Mouse (Mus musculus): ENCODE data around the gene Kank2. TPM values are rescaled to one million over a fixed set of nuclear protein-coding genes. Genes with fewer than 3 reads are reported as not detected.

Kank2 gene
- polyA plus RNA-seq (2016; fragmentation: Nextera tagmentation; extraction: Ambion mirVana): 15.3 and 17.8 TPM in 2 replicates

GRCm38 (mm10) chr9:21798345-21799009, at the start of gene Kank2:
Gene Kank2 (minus strand): TSS chr9:21798744.
- DNase-seq (ENCODE audit: low spot score): peak; percentile 92
- H3K27ac ChIP-seq (replicated peaks): peak within 1 kb of the TSS; percentile 96
- H3K4me1 ChIP-seq: peaks cover 50% of the 10 kb centered on the region
- H3K4me3 ChIP-seq: peak within 1 kb of the TSS; percentile 72
- no peaks in the 10 kb centered on the region for H3K9me3 ChIP-seq
- WGBS: under 1% methylated on average over 52 of the region's 52 CpGs
- H3K36me3 ChIP-seq (replicated peaks): peaks cover 55% of the 10 kb centered on the region
- no peaks in the 10 kb centered on the region for H3K27me3 ChIP-seq (replicated peaks; ENCODE audit: low read depth, poor library complexity, severe bottlenecking)

GRCm38 (mm10) chr9:21847926-21848325, 49.4 kb upstream of the Kank2 start:
- no peak overlapping the region for H3K4me3 ChIP-seq
- WGBS: 25% methylated on average over 10 of the region's 10 CpGs
- H3K27ac ChIP-seq (replicated peaks): peak overlapping the region; percentile 85
- no peaks in the 10 kb centered on the region for H3K9me3 ChIP-seq
- peaks cover 76% of the 10 kb centered on the region for H3K4me1 ChIP-seq
- no peaks in the 10 kb centered on the region for H3K27me3 ChIP-seq (replicated peaks; ENCODE audit: low read depth, poor library complexity, severe bottlenecking)
- no peak for DNase-seq (ENCODE audit: low spot score)
- H3K36me3 ChIP-seq (replicated peaks): peaks cover 37% of the 10 kb centered on the region

GRCm38 (mm10) chr9:21847425-21847824, 48.9 kb upstream of the Kank2 start:
- Histone ChIP-seq H3K36me3 (replicated peaks) (peaks cover 42% of the 10 kb centered on the region), H3K27ac (replicated peaks) (peak overlapping the region; percentile 85), H3K9me3 (no peaks in the 10 kb centered on the region), H3K4me1 (peaks cover 75% of the 10 kb centered on the region), H3K4me3 (peak overlapping the region; percentile 50), H3K27me3 (replicated peaks; ENCODE audit: low read depth, poor library complexity, severe bottlenecking) (no peaks in the 10 kb centered on the region)
- no peak for DNase-seq (ENCODE audit: low spot score)
- 12% methylated on average over 3 of the region's 3 CpGs for WGBS

- peak; percentile 77 for DNase-seq (ENCODE audit: low spot score)
- peaks cover 74% of the 10 kb centered on the region for H3K4me1 ChIP-seq
- 9% methylated on average over 11 of the region's 11 CpGs for WGBS
- peaks cover 48% of the 10 kb centered on the region for H3K36me3 ChIP-seq (replicated peaks)
- peak overlapping the region; percentile 85 for H3K27ac ChIP-seq (replicated peaks)
- no peaks in the 10 kb centered on the region for H3K27me3 ChIP-seq (replicated peaks; ENCODE audit: low read depth, poor library complexity, severe bottlenecking)
- H3K4me3 ChIP-seq: peak overlapping the region; percentile 50
- no peaks in the 10 kb centered on the region for H3K9me3 ChIP-seq
Measured at GRCm38 (mm10) chr9:21846755-21847341, 48.3 kb upstream of the Kank2 start.

- Histone ChIP-seq H3K4me3 (no peak overlapping the region), H3K9me3 (no peaks in the 10 kb centered on the region), H3K36me3 (replicated peaks) (peaks cover 61% of the 10 kb centered on the region), H3K27ac (replicated peaks) (peak overlapping the region; percentile 48), H3K27me3 (replicated peaks; ENCODE audit: low read depth, poor library complexity, severe bottlenecking) (no peaks in the 10 kb centered on the region), H3K4me1 (peaks cover 65% of the 10 kb centered on the region)
- DNase-seq (ENCODE audit: low spot score): no peak
- WGBS: 48% methylated on average over 14 of the region's 14 CpGs
Measured at GRCm38 (mm10) chr9:21845381-21846080, 47.0 kb upstream of the Kank2 start.

GRCm38 (mm10) chr9:21843086-21843485, 44.5 kb upstream of the Kank2 start:
- Histone ChIP-seq H3K27me3 (replicated peaks; ENCODE audit: low read depth, poor library complexity, severe bottlenecking) (no peaks in the 10 kb centered on the region), H3K4me3 (no peak overlapping the region), H3K9me3 (no peaks in the 10 kb centered on the region), H3K4me1 (peaks cover 51% of the 10 kb centered on the region), H3K27ac (replicated peaks) (peak overlapping the region; percentile 26; the same call in 1 of the 2 replicates), H3K36me3 (replicated peaks) (peaks cover 84% of the 10 kb centered on the region)
- DNase-seq (ENCODE audit: low spot score): no peak
- WGBS: 90% methylated on average over 6 of the region's 6 CpGs

GRCm38 (mm10) chr9:21842391-21842790, 43.8 kb upstream of the Kank2 start:
- no peak for DNase-seq (ENCODE audit: low spot score)
- Histone ChIP-seq H3K4me3 (no peak overlapping the region), H3K27me3 (replicated peaks; ENCODE audit: low read depth, poor library complexity, severe bottlenecking) (no peaks in the 10 kb centered on the region), H3K27ac (replicated peaks) (peak overlapping the region; percentile 26; the same call in 1 of the 2 replicates), H3K9me3 (no peaks in the 10 kb centered on the region), H3K4me1 (peaks cover 44% of the 10 kb centered on the region), H3K36me3 (replicated peaks) (peaks cover 91% of the 10 kb centered on the region)
- WGBS: 61% methylated on average over 5 of the region's 5 CpGs

- H3K4me3 ChIP-seq: no peak overlapping the region
- WGBS: 92% methylated on average over 6 of the region's 6 CpGs
- H3K36me3 ChIP-seq (replicated peaks): peaks cover 95% of the 10 kb centered on the region
- H3K4me1 ChIP-seq: peaks cover 33% of the 10 kb centered on the region
- no peak for DNase-seq (ENCODE audit: low spot score)
- H3K9me3 ChIP-seq: no peaks in the 10 kb centered on the region
- no peaks in the 10 kb centered on the region for H3K27me3 ChIP-seq (replicated peaks; ENCODE audit: low read depth, poor library complexity, severe bottlenecking)
- H3K27ac ChIP-seq (replicated peaks): no peak overlapping the region
Measured at GRCm38 (mm10) chr9:21841340-21841739, 42.8 kb upstream of the Kank2 start.

GRCm38 (mm10) chr9:21840115-21840787, 41.7 kb upstream of the Kank2 start:
- Histone ChIP-seq H3K4me3 (no peak overlapping the region), H3K27ac (replicated peaks) (no peak overlapping the region), H3K9me3 (no peaks in the 10 kb centered on the region), H3K4me1 (peaks cover 23% of the 10 kb centered on the region), H3K36me3 (replicated peaks) (peaks cover 97% of the 10 kb centered on the region), H3K27me3 (replicated peaks; ENCODE audit: low read depth, poor library complexity, severe bottlenecking) (no peaks in the 10 kb centered on the region)
- 57% methylated on average over 8 of the region's 8 CpGs for WGBS
- peak; percentile 60 for DNase-seq (ENCODE audit: low spot score)

GRCm38 (mm10) chr9:21837690-21838089, 39.1 kb upstream of the Kank2 start:
- DNase-seq (ENCODE audit: low spot score): no peak
- no peak overlapping the region for H3K27ac ChIP-seq (replicated peaks)
- H3K36me3 ChIP-seq (replicated peaks): peaks cover 95% of the 10 kb centered on the region
- no peaks in the 10 kb centered on the region for H3K27me3 ChIP-seq (replicated peaks; ENCODE audit: low read depth, poor library complexity, severe bottlenecking)
- no peaks in the 10 kb centered on the region for H3K9me3 ChIP-seq
- no peak overlapping the region for H3K4me3 ChIP-seq
- H3K4me1 ChIP-seq: peaks cover 15% of the 10 kb centered on the region
- 91% methylated on average over 2 of the region's 2 CpGs for WGBS

GRCm38 (mm10) chr9:21835258-21835912, 36.8 kb upstream of the Kank2 start, which contains the start of gene Angptl8:
Gene Angptl8 (plus strand): TSS chr9:21835510.
- 89% methylated on average over 15 of the region's 15 CpGs for WGBS

More at GRCm38 (mm10) chr9:21835258-21835912, 36.8 kb upstream of the Kank2 start, which contains the start of gene Angptl8:
- no peak for DNase-seq (ENCODE audit: low spot score)
- 0 out of 2 replicates have a peak, but pooled peaks cover 2% of the 10 kb centered on the region for H3K4me1 ChIP-seq
- H3K27me3 ChIP-seq (replicated peaks; ENCODE audit: low read depth, poor library complexity, severe bottlenecking): no peaks in the 10 kb centered on the region
- no peaks in the 10 kb centered on the region for H3K9me3 ChIP-seq
- H3K4me3 ChIP-seq: no peak within 1 kb of the TSS
- peaks cover 95% of the 10 kb centered on the region for H3K36me3 ChIP-seq (replicated peaks)
- no peak within 1 kb of the TSS for H3K27ac ChIP-seq (replicated peaks)

Measured in embryonic facial prominence, embryonic 10.5 days (tissue).